Mouse (Mus musculus) neural tube, embryonic 13.5 days (tissue): ENCODE results near the gene Cenpp. TPM values are rescaled to one million over a fixed set of nuclear protein-coding genes. Genes with fewer than 3 reads are reported as not detected.
A peak's percentile ranks its signal among the peaks of the same experiment; 100 is the strongest.

Experiments used
- ATAC-seq: fragments of 200-750 bp; cut with Nextera tagmentation; 2 replicates; pipeline ENCODE4 v1.8.0; 2017; ENCODE audit warnings: low read depth, mild to moderate bottlenecking, moderate TSS enrichment, moderate library complexity
- H3K27ac ChIP-seq: fragments of 300-500 bp; sonication (generic); replicated peaks from 2 replicates; pipeline ENCODE4 v1.5.1; 2015; ENCODE audit warnings: moderate library complexity, mild to moderate bottlenecking, inconsistent platforms
- H3K27me3 ChIP-seq: fragments of 300-500 bp; sonication (generic); 2 replicates; pipeline ENCODE4 v1.6.1; 2015; ENCODE audit warnings: mild to moderate bottlenecking, inconsistent platforms
- H3K36me3 ChIP-seq: fragments of 300-500 bp; sonication (generic); 2 replicates; pipeline ENCODE4 v1.6.1; 2015; ENCODE audit warnings: mild to moderate bottlenecking, inconsistent platforms
- H3K4me1 ChIP-seq: fragments of 300-500 bp; sonication (generic); replicated peaks from 2 replicates; pipeline ENCODE4 v1.6.1; 2015; ENCODE audit warnings: inconsistent platforms
- H3K4me2 ChIP-seq: fragments of 300-500 bp; sonication (generic); 2 replicates; pipeline ENCODE4 v1.6.1; 2015; ENCODE audit warnings: inconsistent platforms, mild to moderate bottlenecking, moderate library complexity
- H3K4me3 ChIP-seq: fragments of 300-500 bp; sonication (generic); 2 replicates; pipeline ENCODE4 v1.5.1; 2015; ENCODE audit warnings: mild to moderate bottlenecking, inconsistent platforms
- H3K9ac ChIP-seq: fragments of 300-500 bp; sonication (generic); 2 replicates; pipeline ENCODE4 v1.6.1; 2015; ENCODE audit warnings: moderate library complexity, mild to moderate bottlenecking, inconsistent platforms
- H3K9me3 ChIP-seq: fragments of 300-500 bp; sonication (generic); 2 replicates; pipeline ENCODE4 v1.6.1; 2016; ENCODE audit warnings: inconsistent platforms
- WGBS: fragments of 180-500 bp; shearing (Covaris S2); methylation state at CpG from one replicate; pipeline ENCODE4 v1.1.7; 2015; 5-methylcytosine and 5-hydroxymethylcytosine counted together
- polyA plus RNA-seq: library from polyadenylated mRNA; unstranded; fragments of >200 nt; fragmentation: Nextera tagmentation; extraction: Ambion mirVana; gene quantifications from 2 replicates; pipeline ENCODE4 v1.2.1, GENCODE M21; 2015

The Cenpp gene
- polyA plus RNA-seq, result 7.2 and 7.6 TPM in 2 replicates

DNA sequence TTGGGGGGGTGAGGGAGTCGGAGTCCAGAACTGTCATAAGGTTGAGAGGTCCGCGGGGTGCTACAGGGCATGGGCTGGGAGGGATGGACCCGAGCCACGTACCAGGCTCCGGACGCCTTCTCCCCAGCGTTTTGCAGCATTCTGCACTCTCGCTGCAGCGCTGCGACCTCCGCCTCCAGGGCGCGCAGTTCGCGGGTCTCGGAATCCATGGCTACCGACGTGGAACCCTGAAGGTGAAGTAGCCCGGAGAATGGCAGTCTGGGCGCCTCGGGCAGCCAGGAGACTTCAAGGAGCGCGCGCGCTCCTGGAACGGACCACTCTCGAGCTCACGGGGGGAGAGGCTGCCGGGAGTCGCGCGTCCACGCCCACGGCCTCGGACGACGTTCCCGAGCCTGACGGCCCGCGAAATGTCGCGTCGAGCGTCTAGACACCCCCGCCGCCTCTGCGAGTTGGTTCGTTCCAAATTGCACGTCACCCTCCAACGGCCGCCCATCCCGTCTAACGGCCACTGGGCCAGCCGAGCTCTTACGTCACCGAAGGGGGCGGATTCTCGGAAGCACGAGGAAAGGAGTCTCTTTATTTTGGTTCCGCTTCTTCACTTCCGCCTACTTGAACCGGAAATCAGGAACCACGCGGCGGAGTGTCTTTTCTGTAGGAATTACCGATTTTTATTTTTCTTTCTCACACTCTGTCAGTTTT, at the start of gene Cenpp, which contains the start of gene Nol8:
Gene Cenpp, minus strand, starts transcription at position 305 of the 699 bp plus-strand sequence.
Gene Nol8, plus strand, starts transcription at position 598 of the 699 bp plus-strand sequence.
- Histone ChIP-seq H3K9ac (peak within 1 kb of the TSS; percentile 75), H3K27ac (no peak within 1 kb of the TSS), H3K27me3 (no peaks in the 10 kb centered on the region), H3K4me2 (peak within 1 kb of the TSS; percentile 95), H3K4me1 (peaks cover 23% of the 10 kb centered on the region), H3K36me3 (peaks cover 17% of the 10 kb centered on the region), H3K4me3 (peak within 1 kb of the TSS; percentile 80), H3K9me3 (no peaks in the 10 kb centered on the region)
- ATAC-seq, result peak; percentile 100
- under 1% methylated on average over 64 of the region's 68 CpGs for WGBS

- H3K27me3 ChIP-seq, result no peaks in the 10 kb centered on the region
Observed at GRCm38 (mm10) chr13:49691056-49691455, 38.5 kb upstream of the Cenpp start.

DNA sequence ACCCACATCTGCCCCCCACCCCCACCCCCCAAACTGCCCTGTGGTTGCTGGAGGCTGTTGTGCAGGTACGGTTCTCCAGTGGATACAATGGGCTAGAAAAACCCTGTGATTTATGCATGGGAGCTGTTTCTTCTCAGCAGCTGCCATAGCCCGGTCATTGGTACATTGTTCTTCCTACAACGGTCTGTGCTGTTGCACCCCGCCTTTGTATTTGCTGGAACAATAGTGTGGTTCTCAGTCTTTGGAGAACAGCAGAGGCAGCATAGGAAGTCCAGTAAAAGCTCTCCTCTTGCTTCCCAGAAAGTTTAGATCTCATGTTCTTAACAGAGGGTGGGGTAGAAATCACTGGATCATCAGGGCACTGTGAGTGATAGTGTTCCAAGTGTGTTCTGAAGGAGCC, 31.7 kb upstream of the Cenpp start:
- Histone ChIP-seq H3K27ac (no peak overlapping the region), H3K4me3 (no peak overlapping the region), H3K4me2 (peak overlapping the region; percentile 24; the same call in 1 of the 2 replicates), H3K9ac (no peak overlapping the region), H3K36me3 (peaks cover 19% of the 10 kb centered on the region), H3K9me3 (no peaks in the 10 kb centered on the region), H3K27me3 (no peaks in the 10 kb centered on the region), H3K4me1 (peaks cover 30% of the 10 kb centered on the region)
- WGBS, result 14% methylated on average over 4 of the region's 4 CpGs
- no peak for ATAC-seq

More at GRCm38 (mm10) chr13:49691056-49691455, 38.5 kb upstream of the Cenpp start:
- 96% methylated on average over 5 of the region's 5 CpGs for WGBS
- Histone ChIP-seq H3K36me3 (peaks cover 60% of the 10 kb centered on the region), H3K4me1 (no peaks in the 10 kb centered on the region), H3K9me3 (no peaks in the 10 kb centered on the region), H3K4me2 (no peak overlapping the region), H3K4me3 (no peak overlapping the region), H3K27ac (no peak overlapping the region), H3K9ac (no peak overlapping the region)
- no peak for ATAC-seq

DNA sequence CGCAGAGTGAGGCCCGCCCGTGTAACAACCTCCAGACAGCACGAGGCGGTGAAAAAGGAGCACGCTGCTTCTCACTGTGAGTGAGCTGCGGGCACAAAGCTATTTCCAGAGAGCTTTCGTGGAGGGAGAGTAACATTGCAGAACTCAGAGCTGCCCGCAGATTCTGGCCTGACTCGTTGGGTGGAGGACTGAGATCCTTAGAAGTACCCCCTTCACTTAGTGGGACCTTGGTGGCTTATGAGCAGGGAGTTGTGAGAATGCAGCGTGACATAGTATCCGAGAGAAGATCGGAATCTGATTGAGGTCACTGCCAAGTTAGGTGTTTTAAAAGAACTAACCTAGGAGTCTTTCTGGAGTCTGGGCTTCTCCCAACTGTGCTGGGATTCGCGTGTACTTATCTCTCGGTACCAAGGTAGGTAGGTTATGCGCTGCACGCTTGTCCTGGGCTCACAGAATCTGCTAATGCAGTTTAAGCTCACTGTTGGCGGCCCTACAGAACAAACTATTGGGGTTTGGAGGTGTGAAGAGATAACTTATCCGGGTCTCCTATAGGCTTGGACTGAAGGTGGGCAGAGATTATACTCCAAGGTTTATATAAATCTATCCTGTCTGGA, 29.8 kb upstream of the Cenpp start:
- peak; percentile 71 for ATAC-seq
- Histone ChIP-seq H3K27me3 (no peaks in the 10 kb centered on the region), H3K9ac (peak overlapping the region; percentile 84), H3K4me1 (peaks cover 30% of the 10 kb centered on the region), H3K9me3 (no peaks in the 10 kb centered on the region), H3K4me2 (peak overlapping the region; percentile 97), H3K4me3 (peak overlapping the region; percentile 87), H3K27ac (peak overlapping the region; percentile 66), H3K36me3 (peaks cover 15% of the 10 kb centered on the region)
- WGBS, result under 1% methylated on average over 20 of the region's 20 CpGs

DNA sequence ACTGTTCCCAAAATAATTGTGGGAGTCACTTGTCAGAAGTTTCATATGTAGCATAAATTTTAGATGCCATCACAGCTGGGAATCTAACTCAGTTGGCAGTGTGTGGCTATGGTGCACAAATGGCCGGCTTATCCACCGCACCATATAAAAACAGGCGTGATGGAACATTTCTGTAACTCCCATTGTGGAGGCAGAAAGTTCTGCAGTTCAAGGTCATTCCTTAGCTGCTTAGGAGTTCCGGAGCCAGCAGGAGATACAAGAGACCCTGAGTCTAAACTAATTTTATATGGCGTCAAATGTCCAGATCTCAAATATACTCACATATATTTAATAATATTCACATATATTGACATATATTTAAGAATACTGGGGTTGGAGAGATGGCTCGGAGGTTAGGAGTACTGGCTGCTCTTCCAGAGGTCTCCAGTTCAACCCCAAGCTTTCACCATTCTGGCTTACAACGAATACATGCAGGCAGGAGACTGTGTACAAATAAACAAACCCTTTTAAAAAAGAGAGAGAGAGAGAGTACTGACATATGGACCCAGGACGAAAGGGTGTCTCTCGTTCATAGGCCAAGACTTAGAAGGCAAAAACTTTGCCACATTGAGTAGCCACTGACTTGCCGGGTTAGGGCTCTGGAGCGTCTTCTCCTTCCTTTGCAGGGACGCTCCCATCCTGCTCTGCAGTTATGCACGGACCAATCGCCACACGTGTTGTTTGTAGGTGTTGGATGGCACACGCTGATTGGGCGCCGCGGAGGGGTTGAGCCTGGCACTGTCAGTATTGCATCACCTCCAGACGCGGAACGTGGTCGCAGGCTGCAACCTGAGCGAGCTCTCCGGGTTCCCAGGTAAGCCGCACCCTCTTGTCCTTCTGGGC, 29.0 kb upstream of the Cenpp start, which contains the start of gene Iars:
Gene Iars, plus strand, starts transcription at position 750 of the 882 bp plus-strand sequence.
- peak; percentile 100 for ATAC-seq
- peaks cover 30% of the 10 kb centered on the region for H3K4me1 ChIP-seq
- H3K9me3 ChIP-seq, result no peaks in the 10 kb centered on the region
- H3K36me3 ChIP-seq, result peaks cover 20% of the 10 kb centered on the region
- peak within 1 kb of the TSS; percentile 84 for H3K9ac ChIP-seq
- peak within 1 kb of the TSS; percentile 87 for H3K4me3 ChIP-seq
- peak within 1 kb of the TSS; percentile 97 for H3K4me2 ChIP-seq
- 4% methylated on average over 26 of the region's 26 CpGs for WGBS
- peak within 1 kb of the TSS; percentile 66 for H3K27ac ChIP-seq
- H3K27me3 ChIP-seq, result no peaks in the 10 kb centered on the region

DNA sequence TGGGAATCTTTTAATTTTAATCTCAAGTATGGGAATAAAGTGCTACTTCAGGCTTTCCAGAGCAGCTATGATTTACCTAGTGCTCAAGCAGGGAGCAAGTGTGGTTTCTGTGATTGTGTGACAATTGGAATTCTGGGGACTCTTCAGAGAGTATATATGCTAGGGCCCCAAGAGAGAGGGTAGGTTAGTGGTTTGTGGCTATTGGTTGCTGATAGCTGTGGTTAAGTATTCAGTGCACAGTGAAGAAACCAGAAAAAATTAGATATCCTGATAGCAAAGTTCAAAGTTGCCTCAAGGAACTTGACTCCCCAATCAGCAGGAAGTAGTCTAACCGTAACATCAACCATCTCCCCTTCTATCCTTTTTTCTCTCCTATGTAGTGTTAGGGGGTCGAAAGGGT, 25.2 kb upstream of the Cenpp start:
- ATAC-seq, result no peak
- Histone ChIP-seq H3K9ac (no peak overlapping the region), H3K27ac (no peak overlapping the region), H3K4me3 (no peak overlapping the region), H3K36me3 (peaks cover 50% of the 10 kb centered on the region), H3K27me3 (no peaks in the 10 kb centered on the region), H3K9me3 (no peaks in the 10 kb centered on the region), H3K4me2 (no peak overlapping the region), H3K4me1 (peaks cover 11% of the 10 kb centered on the region)
- WGBS, result 89% methylated on average over 2 of the region's 2 CpGs

DNA sequence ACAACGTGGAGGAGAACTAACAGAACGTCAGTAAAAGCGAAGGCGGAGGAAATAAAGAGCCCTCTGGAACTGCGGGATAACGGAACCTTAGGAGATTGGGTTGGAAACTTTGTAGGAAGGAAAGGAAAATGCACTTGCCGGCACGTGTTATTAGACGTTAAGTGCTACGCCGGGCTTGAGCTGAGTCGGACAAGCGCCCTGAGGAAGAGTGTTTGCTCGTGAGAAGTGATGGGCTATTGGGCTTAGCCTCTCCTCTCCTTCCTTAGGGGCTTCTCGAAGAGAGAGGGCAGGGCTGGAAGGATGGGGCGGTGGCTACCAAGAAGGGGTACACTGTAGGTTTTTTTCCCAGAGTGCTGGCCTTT, 576 bp upstream of the Cenpp start:
- no peak overlapping the region for H3K27ac ChIP-seq
- peak overlapping the region; percentile 75 for H3K9ac ChIP-seq

GRCm38 (mm10) chr13:49651781-49652351, 719 bp downstream of the Cenpp start:
- peaks cover 11% of the 10 kb centered on the region for H3K36me3 ChIP-seq
- H3K9ac ChIP-seq, result peak overlapping the region; percentile 58
- 1% methylated on average over 4 of the region's 4 CpGs for WGBS
- peak overlapping the region; percentile 92 for H3K4me2 ChIP-seq
- H3K9me3 ChIP-seq, result no peaks in the 10 kb centered on the region
- H3K4me1 ChIP-seq, result peaks cover 23% of the 10 kb centered on the region
- H3K27ac ChIP-seq, result no peak overlapping the region
- H3K4me3 ChIP-seq, result peak overlapping the region; percentile 80
- no peaks in the 10 kb centered on the region for H3K27me3 ChIP-seq
- ATAC-seq, result no peak

More for the DNA sequence above, 576 bp upstream of the Cenpp start:
- Histone ChIP-seq H3K4me3 (peak overlapping the region; percentile 80), H3K36me3 (peaks cover 18% of the 10 kb centered on the region), H3K27me3 (no peaks in the 10 kb centered on the region), H3K4me2 (peak overlapping the region; percentile 95), H3K4me1 (peaks cover 23% of the 10 kb centered on the region), H3K9me3 (no peaks in the 10 kb centered on the region)
- ATAC-seq, result peak; percentile 90
- WGBS, result 0% methylated on average over 16 of the region's 16 CpGs

DNA sequence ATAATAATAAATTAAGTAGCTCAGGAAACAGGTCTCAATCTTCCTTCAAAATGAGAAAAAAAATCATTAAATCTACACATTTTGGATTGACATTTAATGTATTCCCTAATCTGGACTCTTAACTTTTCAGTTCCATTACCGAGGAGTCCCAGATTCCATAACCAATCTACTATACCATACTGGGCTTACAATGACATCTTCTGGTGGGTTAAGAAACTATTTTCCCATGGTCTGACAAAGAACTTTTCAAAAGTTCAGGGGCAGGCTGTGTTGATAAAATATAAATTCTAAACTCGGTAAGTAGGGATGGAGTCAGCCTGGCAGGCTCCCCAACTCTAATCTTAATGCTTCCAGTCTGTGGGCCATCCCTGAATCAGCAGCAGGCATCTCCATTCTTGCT, 1.4 kb downstream of the Cenpp start:
- 0 out of 2 replicates have a peak overlapping the region, but pooled peaks have one; percentile 92 for H3K4me2 ChIP-seq
- H3K4me1 ChIP-seq, result peaks cover 23% of the 10 kb centered on the region
- H3K36me3 ChIP-seq, result peaks cover 7% of the 10 kb centered on the region
- no peak for ATAC-seq
- no peak overlapping the region for H3K4me3 ChIP-seq
- no peaks in the 10 kb centered on the region for H3K27me3 ChIP-seq
- no peak overlapping the region for H3K27ac ChIP-seq
- 48% methylated on average over 2 of the region's 2 CpGs for WGBS
- no peaks in the 10 kb centered on the region for H3K9me3 ChIP-seq
- H3K9ac ChIP-seq, result no peak overlapping the region

DNA sequence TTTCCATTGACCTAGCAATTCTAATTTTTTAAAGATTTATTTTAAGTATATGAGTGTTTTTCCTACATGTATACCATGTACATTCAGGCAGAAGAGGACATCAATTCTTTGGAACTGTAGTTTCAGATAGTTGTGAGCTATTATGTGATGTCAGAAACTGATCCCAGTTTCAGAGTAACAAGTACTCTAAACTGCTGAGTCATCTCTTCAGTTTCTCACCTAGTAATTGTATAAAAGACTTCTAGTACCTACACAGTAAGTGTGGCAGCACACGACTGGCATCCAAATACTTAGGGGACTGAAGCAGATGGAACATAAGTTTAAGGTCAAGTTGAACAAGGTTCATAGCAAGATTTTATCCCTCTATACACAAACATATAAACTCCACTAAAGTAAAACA, 6.6 kb downstream of the Cenpp start:
- ATAC-seq, result no peak
- no peak overlapping the region for H3K4me2 ChIP-seq
- no peaks in the 10 kb centered on the region for H3K9me3 ChIP-seq
- WGBS, result 90% methylated on average over 1 of the region's 1 CpGs
- H3K9ac ChIP-seq, result no peak overlapping the region
- H3K27me3 ChIP-seq, result no peaks in the 10 kb centered on the region
- no peaks in the 10 kb centered on the region for H3K36me3 ChIP-seq
- H3K4me3 ChIP-seq, result no peak overlapping the region
- H3K27ac ChIP-seq, result no peak overlapping the region
- no peaks in the 10 kb centered on the region for H3K4me1 ChIP-seq

GRCm38 (mm10) chr13:49644731-49645529, 7.7 kb downstream of the Cenpp start:
- no peaks in the 10 kb centered on the region for H3K36me3 ChIP-seq
- H3K9me3 ChIP-seq, result no peaks in the 10 kb centered on the region
- H3K27me3 ChIP-seq, result no peaks in the 10 kb centered on the region
- no peaks in the 10 kb centered on the region for H3K4me1 ChIP-seq
- no peak for ATAC-seq
- H3K4me2 ChIP-seq, result no peak overlapping the region
- no peak overlapping the region for H3K27ac ChIP-seq
- H3K4me3 ChIP-seq, result no peak overlapping the region
- 77% methylated on average over 2 of the region's 2 CpGs for WGBS
- no peak overlapping the region for H3K9ac ChIP-seq
